Comparison of ENCODE assay signal across 8 mouse cellular contexts in genomic region chr10:68137151-68137833, GRCm38 (mm10).
A peak's percentile ranks its signal among the peaks of the same experiment; 100 is the strongest.
DNase-seq lines count a peak whose midpoint lies in the region; ATAC-seq and TF ChIP-seq lines count a peak whose summit lies in the region.

No protein-coding gene starts in this region.

- H3K4me2 ChIP-seq in heart, postnatal 0 days (ENCODE audit: low read depth, low read length), result peak overlapping the region; percentile 64

- TF ChIP-seq POLR2A in heart, adult 2 months (IDR thresholded peaks at IDR 0.05; ENCODE audit: insufficient read depth, low read depth, low read length), result no peak
- TF ChIP-seq POLR2A in ES-Bruce4 (IDR thresholded peaks at IDR 0.05; ENCODE audit: insufficient read depth, low read length), result no peak

- no peaks in the 10 kb centered on the region for H3K27me3 ChIP-seq in heart, adult 2 months (ENCODE audit: control insufficient read depth, insufficient read depth, low read length)
- no peaks in the 10 kb centered on the region for H3K27me3 ChIP-seq in ES-Bruce4 (ENCODE audit: control insufficient read depth, insufficient read depth, low read length, poor library complexity, severe bottlenecking)
- no peaks in the 10 kb centered on the region for H3K27me3 ChIP-seq in heart, postnatal 0 days (ENCODE audit: control insufficient read depth, insufficient read depth, low read length)
- H3K27me3 ChIP-seq in midbrain, embryonic 10.5 days (ENCODE audit: low read depth, poor library complexity, severe bottlenecking), result no peaks in the 10 kb centered on the region

- H3K4me1 ChIP-seq in heart, adult 2 months (ENCODE audit: control insufficient read depth, insufficient read depth, low read length), result peaks cover 20% of the 10 kb centered on the region
- H3K4me1 ChIP-seq in ES-Bruce4 (ENCODE audit: control insufficient read depth, insufficient read depth, low read length), result peaks cover 6% of the 10 kb centered on the region
- H3K4me1 ChIP-seq in heart, postnatal 0 days (ENCODE audit: control insufficient read depth, insufficient read depth), result peaks cover 43% of the 10 kb centered on the region
- peaks cover 43% of the 10 kb centered on the region for H3K4me1 ChIP-seq in midbrain, embryonic 10.5 days

- no peaks in the 10 kb centered on the region; the same call in 1 of the 2 replicates for H3K79me2 ChIP-seq in heart, adult 2 months (replicated peaks; ENCODE audit: control insufficient read depth, insufficient read depth, low read length)

- no peak for TF ChIP-seq EP300 in heart, adult 2 months (IDR thresholded peaks at IDR 0.05; ENCODE audit: insufficient read depth, low read depth, low read length)
- peak; percentile 54 for TF ChIP-seq EP300 in ES-Bruce4 (IDR thresholded peaks at IDR 0.05; ENCODE audit: insufficient read depth, low read depth, low read length)
- TF ChIP-seq EP300 in heart, postnatal 0 days (IDR thresholded peaks at IDR 0.05; ENCODE audit: low read depth), result no peak

- WGBS in heart, adult 2 months, result 72% methylated on average over 11 of the region's 11 CpGs
- WGBS in heart, postnatal 0 days, result 74% methylated on average over 11 of the region's 11 CpGs
- WGBS in midbrain, embryonic 10.5 days, result 44% methylated on average over 11 of the region's 11 CpGs

- DNase-seq in heart, adult 2 months, result no peak
- DNase-seq in heart, postnatal 36 days, result no peak
- no peak for DNase-seq in heart, postnatal 0 days (ENCODE audit: low spot score)
- peak; percentile 23 for DNase-seq in midbrain, embryonic 10.5 days (ENCODE audit: low spot score)
- DNase-seq in cerebellum, adult 9-10 months, result no peak

- H3K4me3 ChIP-seq in heart, adult 2 months, result peak overlapping the region; percentile 62
- peak overlapping the region; percentile 82 for H3K4me3 ChIP-seq in ES-Bruce4 (ENCODE audit: low read depth, low read length)
- peak overlapping the region; percentile 71; the same call in 1 of the 2 replicates for H3K4me3 ChIP-seq in heart, postnatal 0 days (ENCODE audit: low read depth, low read length)
- peak overlapping the region; percentile 49 for H3K4me3 ChIP-seq in midbrain, embryonic 10.5 days

- H3K27ac ChIP-seq in heart, adult 2 months, result peak overlapping the region; percentile 100
- H3K27ac ChIP-seq in ES-Bruce4 (ENCODE audit: insufficient read depth, low read length), result peak overlapping the region; percentile 98
- peak overlapping the region; percentile 97 for H3K27ac ChIP-seq in heart, postnatal 0 days (ENCODE audit: low read depth)
- H3K27ac ChIP-seq in midbrain, embryonic 10.5 days (replicated peaks), result peak overlapping the region; percentile 83

- no peak for TF ChIP-seq CTCF in heart, adult 2 months (IDR thresholded peaks at IDR 0.05)
- no peak for TF ChIP-seq CTCF in ES-Bruce4 (IDR thresholded peaks at IDR 0.05; ENCODE audit: low read depth, low read length)
- no peak for TF ChIP-seq CTCF in heart, postnatal 0 days (IDR thresholded peaks at IDR 0.05; ENCODE audit: low read depth)

- intact Hi-C loops in heart, adult 2 months (cut with DNase I), result loop anchor here (2.0 kb wide), 1 partner anchor 46 kb away; no protein-coding TSS in a partner anchor
- intact Hi-C loops in heart, postnatal 36 days (cut with DNase I), result loop anchor here (2.0 kb wide), 1 partner anchor 46 kb away; no protein-coding TSS in a partner anchor

- ATAC-seq in heart, postnatal 0 days (ENCODE audit: insufficient read depth, low read depth), result no peak
- ATAC-seq in megakaryocyte, adult 5-6 weeks (ENCODE audit: poor library complexity, severe bottlenecking), result no peak
- no peak for ATAC-seq in erythroid progenitor cell, adult 5-6 weeks (replicated peaks; ENCODE audit: low FRiP score, poor library complexity, severe bottlenecking)

- H3K36me3 ChIP-seq in heart, adult 2 months (ENCODE audit: control insufficient read depth, insufficient read depth, low read length), result peaks cover 28% of the 10 kb centered on the region
- peaks cover 25% of the 10 kb centered on the region for H3K36me3 ChIP-seq in ES-Bruce4 (ENCODE audit: control insufficient read depth, insufficient read depth, low read length, poor library complexity, severe bottlenecking)
- H3K36me3 ChIP-seq in heart, postnatal 0 days (replicated peaks; ENCODE audit: control insufficient read depth, insufficient read depth, low read length), result peaks cover 17% of the 10 kb centered on the region
- peaks cover 14% of the 10 kb centered on the region for H3K36me3 ChIP-seq in midbrain, embryonic 10.5 days

- no peak overlapping the region for H3K9ac ChIP-seq in heart, adult 2 months (ENCODE audit: low read depth, low read length)
- H3K9ac ChIP-seq in ES-Bruce4 (ENCODE audit: low read depth, poor library complexity, severe bottlenecking), result peak overlapping the region; percentile 87
- peak overlapping the region; percentile 81; the same call in 1 of the 2 replicates for H3K9ac ChIP-seq in heart, postnatal 0 days (replicated peaks; ENCODE audit: low read depth, low read length)

- H3K9me3 ChIP-seq in ES-Bruce4 (replicated peaks; ENCODE audit: control insufficient read depth, insufficient read depth, low read length, poor library complexity, severe bottlenecking), result no peaks in the 10 kb centered on the region
- H3K9me3 ChIP-seq in heart, postnatal 0 days (replicated peaks; ENCODE audit: control insufficient read depth, low read length), result no peaks in the 10 kb centered on the region
- H3K9me3 ChIP-seq in midbrain, embryonic 10.5 days (replicated peaks), result no peaks in the 10 kb centered on the region; the same call in 1 of the 2 replicates
